Mouse (Mus musculus) midbrain, embryonic 13.5 days (tissue): ENCODE data around the gene Iqcg. TPM values are rescaled to one million over a fixed set of nuclear protein-coding genes. Genes with fewer than 3 reads are reported as not detected.

Experiments
- ATAC-seq: fragments of 200-750 bp; cut with Nextera tagmentation; 2 replicates; pipeline ENCODE4 v1.8.0; 2017; ENCODE audit warnings: mild to moderate bottlenecking, moderate TSS enrichment, moderate library complexity
- H3K27ac ChIP-seq: fragments of 300-500 bp; sonication (generic); 2 replicates; pipeline ENCODE4 v1.5.1; 2015; ENCODE audit warnings: inconsistent platforms, mild to moderate bottlenecking, moderate library complexity
- H3K27me3 ChIP-seq: fragments of 300-500 bp; sonication (generic); 2 replicates; pipeline ENCODE4 v1.6.1; 2015; ENCODE audit warnings: mild to moderate bottlenecking, inconsistent platforms
- H3K36me3 ChIP-seq: fragments of 300-500 bp; sonication (generic); 2 replicates; pipeline ENCODE4 v1.6.1; 2015; ENCODE audit warnings: mild to moderate bottlenecking, inconsistent platforms
- H3K4me1 ChIP-seq: fragments of 300-500 bp; sonication (generic); replicated peaks from 2 replicates; pipeline ENCODE4 v1.6.1; 2015; ENCODE audit warnings: inconsistent platforms
- H3K4me2 ChIP-seq: fragments of 300-500 bp; sonication (generic); replicated peaks from 2 replicates; pipeline ENCODE4 v1.6.1; 2015; ENCODE audit warnings: moderate library complexity, mild to moderate bottlenecking, inconsistent platforms
- H3K4me3 ChIP-seq: fragments of 300-500 bp; sonication (generic); replicated peaks from 2 replicates; pipeline ENCODE4 v1.5.1; 2015; ENCODE audit warnings: mild to moderate bottlenecking, inconsistent platforms
- H3K9ac ChIP-seq: fragments of 300-500 bp; sonication (generic); replicated peaks from 2 replicates; pipeline ENCODE4 v1.6.1; 2015; ENCODE audit warnings: mild to moderate bottlenecking, inconsistent platforms
- H3K9me3 ChIP-seq: fragments of 300-500 bp; sonication (generic); 2 replicates; pipeline ENCODE4 v1.6.1; 2016; ENCODE audit warnings: mild to moderate bottlenecking, inconsistent platforms
- WGBS: fragments of 180-500 bp; shearing (Covaris S2); methylation state at CpG from one replicate; pipeline ENCODE4 v1.1.7; 2015; 5-methylcytosine and 5-hydroxymethylcytosine counted together
- polyA plus RNA-seq: library from polyadenylated mRNA; unstranded; fragments of >200 nt; fragmentation: Nextera tagmentation; extraction: Ambion mirVana; gene quantifications from 2 replicates; pipeline ENCODE4 v1.2.1, GENCODE M21; 2015

The Iqcg gene
- polyA plus RNA-seq, 1 experiment from 2014 or later = 5.7 TPM

DNA sequence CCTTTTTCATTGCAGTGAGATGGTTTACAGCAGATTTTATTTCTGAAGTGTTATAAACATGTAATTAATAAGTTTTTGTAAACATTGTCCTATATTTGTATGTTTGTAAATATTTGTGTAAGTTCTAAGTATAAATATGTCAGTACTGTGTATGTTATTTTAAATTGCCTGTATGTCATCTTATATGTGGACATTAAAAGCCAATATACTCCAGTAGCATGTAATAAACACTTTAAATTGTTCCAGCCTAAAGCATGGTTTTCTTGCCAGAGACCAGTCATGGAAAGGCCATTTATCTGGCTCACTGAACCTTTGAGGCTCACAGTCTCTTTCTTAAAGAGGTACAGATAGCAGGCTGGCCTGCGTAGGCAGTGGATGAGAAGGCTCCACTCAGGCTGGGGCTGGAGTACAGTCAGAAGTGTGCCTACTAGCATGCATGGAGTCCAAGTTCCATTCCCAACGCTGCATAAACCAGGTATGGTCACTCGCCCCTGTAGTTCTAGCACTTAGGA is 40.6 kb downstream of the Iqcg start:
- no peak overlapping the region for H3K27ac ChIP-seq
- ATAC-seq = no peak
- 98% methylated on average over 3 of the region's 3 CpGs for WGBS
- no peak overlapping the region for H3K4me2 ChIP-seq
- no peaks in the 10 kb centered on the region for H3K27me3 ChIP-seq
- no peaks in the 10 kb centered on the region for H3K4me1 ChIP-seq
- H3K36me3 ChIP-seq = peaks cover 52% of the 10 kb centered on the region
- H3K9me3 ChIP-seq = no peaks in the 10 kb centered on the region
- H3K4me3 ChIP-seq = no peak overlapping the region
- H3K9ac ChIP-seq = no peak overlapping the region

DNA sequence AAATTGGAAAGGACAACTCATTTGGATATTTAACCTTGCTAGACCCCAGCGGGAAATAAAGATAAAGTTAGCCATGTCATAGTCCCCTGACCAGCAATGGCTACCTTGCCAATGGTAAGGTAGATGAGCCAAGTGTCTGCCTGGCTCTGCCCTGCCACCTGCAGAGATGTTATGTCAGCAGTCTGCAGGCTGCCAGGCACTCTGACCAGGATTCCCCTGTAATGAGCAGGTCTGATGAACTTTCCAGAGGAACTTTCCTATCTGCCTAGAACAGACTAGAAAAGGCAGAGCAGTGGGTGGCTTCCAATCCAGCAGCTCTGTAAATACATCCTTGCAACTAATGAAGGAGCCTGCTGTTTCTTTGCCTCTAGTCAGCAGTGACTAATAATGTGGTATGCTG is 41.1 kb downstream of the Iqcg start:
- no peak overlapping the region for H3K27ac ChIP-seq
- H3K4me3 ChIP-seq = no peak overlapping the region
- no peaks in the 10 kb centered on the region for H3K27me3 ChIP-seq
- H3K9me3 ChIP-seq = no peaks in the 10 kb centered on the region
- no peaks in the 10 kb centered on the region for H3K4me1 ChIP-seq
- peaks cover 57% of the 10 kb centered on the region for H3K36me3 ChIP-seq
- 93% methylated on average over 1 of the region's 1 CpGs for WGBS
- H3K4me2 ChIP-seq = no peak overlapping the region
- H3K9ac ChIP-seq = no peak overlapping the region
- no peak for ATAC-seq

DNA sequence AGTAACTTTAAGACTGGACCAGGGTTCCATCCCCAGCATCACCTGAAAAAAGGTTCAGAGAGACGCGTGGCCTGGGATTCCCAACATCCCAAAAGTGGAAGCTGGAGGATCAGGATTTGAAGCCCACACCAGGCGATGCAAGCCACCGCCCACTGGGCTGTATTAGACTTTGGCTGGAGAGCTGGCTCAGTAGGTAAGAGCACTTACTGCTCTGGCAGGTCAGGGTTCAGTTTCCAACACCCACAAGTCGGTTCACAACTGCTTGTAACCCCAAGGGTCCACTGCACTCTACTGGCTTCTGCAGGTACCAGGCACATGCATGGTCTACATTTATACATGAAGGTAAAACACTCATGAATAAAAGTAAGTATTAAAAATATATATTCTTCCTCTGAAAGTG is 42.2 kb downstream of the Iqcg start:
- no peaks in the 10 kb centered on the region for H3K9me3 ChIP-seq
- no peaks in the 10 kb centered on the region for H3K27me3 ChIP-seq
- no peak overlapping the region for H3K27ac ChIP-seq
- H3K4me1 ChIP-seq = no peaks in the 10 kb centered on the region
- WGBS = 94% methylated on average over 5 of the region's 5 CpGs
- H3K9ac ChIP-seq = no peak overlapping the region
- ATAC-seq = no peak
- no peak overlapping the region for H3K4me2 ChIP-seq
- no peak overlapping the region for H3K4me3 ChIP-seq
- peaks cover 69% of the 10 kb centered on the region for H3K36me3 ChIP-seq

DNA sequence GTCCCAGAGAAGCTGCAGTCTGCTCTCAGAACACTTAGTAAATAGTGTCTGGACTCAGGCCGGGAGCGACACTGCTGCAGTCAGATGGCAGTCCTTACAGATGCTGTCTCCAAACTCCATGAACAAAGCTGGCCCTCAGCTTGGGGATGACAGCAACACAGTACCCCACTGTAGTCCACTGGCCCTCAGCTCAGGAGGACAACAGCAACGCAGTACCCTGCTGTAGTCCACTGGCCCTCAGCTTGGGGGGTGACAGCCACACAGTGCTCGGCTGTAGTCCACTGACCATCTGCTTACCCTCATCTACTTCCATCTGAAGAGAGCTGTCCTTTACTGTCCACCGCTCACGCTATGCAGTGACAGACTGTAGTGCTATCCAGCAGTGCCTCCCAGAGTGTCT is 45.9 kb downstream of the Iqcg start:
- H3K36me3 ChIP-seq = peaks cover 80% of the 10 kb centered on the region

DNA sequence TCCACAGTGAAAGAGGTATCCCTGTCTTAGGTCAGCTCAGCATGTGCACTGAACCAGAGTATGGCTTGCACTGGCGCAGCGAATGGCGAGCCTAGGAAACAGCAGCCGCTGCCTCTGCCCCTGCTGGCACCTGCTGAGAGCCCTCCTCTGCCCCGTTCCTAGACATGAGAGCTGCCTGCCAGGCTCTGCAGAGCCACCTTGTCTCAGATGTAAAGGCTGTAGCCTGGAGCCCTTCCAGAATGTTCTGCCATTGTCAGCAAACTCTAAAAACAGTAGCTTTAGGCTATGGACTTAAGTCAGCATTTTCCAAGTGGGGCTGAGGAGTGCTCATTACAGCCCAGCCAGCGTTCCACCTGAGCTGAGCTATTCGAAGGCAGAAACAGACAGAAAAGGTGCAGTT is 48.6 kb downstream of the Iqcg start:
- no peak for ATAC-seq
- WGBS = 80% methylated on average over 7 of the region's 7 CpGs
- no peaks in the 10 kb centered on the region for H3K9me3 ChIP-seq
- no peak overlapping the region for H3K4me3 ChIP-seq
- no peaks in the 10 kb centered on the region for H3K27me3 ChIP-seq
- no peak overlapping the region for H3K9ac ChIP-seq
- no peaks in the 10 kb centered on the region for H3K4me1 ChIP-seq
- no peak overlapping the region for H3K4me2 ChIP-seq
- H3K36me3 ChIP-seq = peaks cover 59% of the 10 kb centered on the region
- no peak overlapping the region for H3K27ac ChIP-seq

More for the DNA sequence above, 45.9 kb downstream of the Iqcg start:
- no peak for ATAC-seq
- Histone ChIP-seq H3K4me2 (no peak overlapping the region), H3K4me1 (no peaks in the 10 kb centered on the region), H3K27me3 (no peaks in the 10 kb centered on the region), H3K4me3 (no peak overlapping the region), H3K9me3 (no peaks in the 10 kb centered on the region), H3K27ac (no peak overlapping the region), H3K9ac (no peak overlapping the region)
- WGBS = 95% methylated on average over 6 of the region's 6 CpGs

DNA sequence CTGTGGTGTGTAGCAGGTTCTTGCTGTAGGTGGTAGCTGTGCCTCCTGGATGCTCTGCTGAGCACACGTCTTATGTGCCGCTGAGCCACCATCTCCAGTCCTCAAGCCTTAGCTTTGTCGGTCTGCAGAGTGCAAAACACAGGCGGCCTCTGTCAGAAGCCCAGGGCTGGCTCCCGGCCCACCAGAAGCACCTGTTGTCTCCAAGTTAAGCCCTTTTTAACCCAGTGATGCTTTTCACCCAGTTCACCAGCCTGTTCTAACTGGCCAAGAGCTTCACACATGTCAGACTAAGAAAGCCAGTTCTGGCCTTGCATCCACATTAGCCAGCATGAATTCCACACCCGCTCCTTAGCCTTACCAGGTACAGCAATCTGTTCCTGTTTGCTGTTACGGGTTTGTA is 49.1 kb downstream of the Iqcg start:
- 91% methylated on average over 7 of the region's 7 CpGs for WGBS
- H3K9me3 ChIP-seq = no peaks in the 10 kb centered on the region
- no peak overlapping the region for H3K9ac ChIP-seq
- no peaks in the 10 kb centered on the region for H3K4me1 ChIP-seq
- H3K36me3 ChIP-seq = peaks cover 58% of the 10 kb centered on the region
- no peak overlapping the region for H3K27ac ChIP-seq
- no peak overlapping the region for H3K4me2 ChIP-seq
- ATAC-seq = no peak
- H3K27me3 ChIP-seq = no peaks in the 10 kb centered on the region
- no peak overlapping the region for H3K4me3 ChIP-seq

DNA sequence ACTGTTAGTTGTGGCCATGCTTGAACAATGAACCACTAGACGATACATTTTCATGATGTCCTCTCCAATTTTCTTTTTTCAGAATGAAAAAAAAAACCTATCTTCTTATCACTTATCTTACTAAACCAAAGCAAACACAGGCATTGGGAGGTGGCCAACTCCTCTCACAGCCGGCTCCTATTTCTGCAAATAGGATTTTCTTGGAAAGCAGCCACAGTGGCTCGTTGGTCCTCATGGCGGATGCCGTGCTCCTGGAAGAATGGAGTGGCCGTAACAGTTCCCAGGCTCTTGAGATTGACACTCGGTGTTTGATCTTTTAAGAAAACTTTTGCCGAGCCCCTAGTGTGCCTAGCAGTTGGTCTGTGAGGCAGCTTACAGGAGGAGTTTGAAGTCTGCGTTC is 50.8 kb downstream of the Iqcg start:
- Histone ChIP-seq H3K4me1 (no peaks in the 10 kb centered on the region), H3K36me3 (peaks cover 65% of the 10 kb centered on the region), H3K9ac (no peak overlapping the region), H3K27ac (no peak overlapping the region), H3K4me2 (no peak overlapping the region), H3K4me3 (no peak overlapping the region), H3K9me3 (no peaks in the 10 kb centered on the region), H3K27me3 (no peaks in the 10 kb centered on the region)
- WGBS = 51% methylated on average over 9 of the region's 9 CpGs
- no peak for ATAC-seq

DNA sequence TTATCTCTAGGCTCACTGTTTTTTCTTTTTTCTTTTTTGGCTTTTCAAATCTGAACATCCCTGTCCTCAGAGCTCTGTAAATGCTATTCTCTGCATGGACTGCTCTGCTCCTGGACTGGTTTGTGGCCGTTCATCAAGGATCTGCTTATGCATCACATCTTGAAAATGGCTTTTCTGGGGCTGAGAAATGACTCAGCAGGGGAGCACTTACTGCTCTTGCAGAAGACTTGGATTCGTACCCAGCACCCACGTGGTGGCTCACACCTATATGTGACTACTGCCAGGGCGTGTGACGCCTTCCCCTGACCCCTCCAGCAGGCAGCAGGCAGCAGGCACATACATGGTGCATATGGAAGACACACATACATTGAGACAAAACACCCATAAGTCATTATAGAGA is 63.9 kb downstream of the Iqcg start:
- no peak for ATAC-seq
- Histone ChIP-seq H3K9me3 (no peaks in the 10 kb centered on the region), H3K27me3 (no peaks in the 10 kb centered on the region), H3K4me2 (no peak overlapping the region), H3K4me3 (no peak overlapping the region), H3K4me1 (no peaks in the 10 kb centered on the region), H3K9ac (no peak overlapping the region), H3K27ac (no peak overlapping the region), H3K36me3 (peaks cover 65% of the 10 kb centered on the region)
- WGBS = 92% methylated on average over 5 of the region's 5 CpGs

DNA sequence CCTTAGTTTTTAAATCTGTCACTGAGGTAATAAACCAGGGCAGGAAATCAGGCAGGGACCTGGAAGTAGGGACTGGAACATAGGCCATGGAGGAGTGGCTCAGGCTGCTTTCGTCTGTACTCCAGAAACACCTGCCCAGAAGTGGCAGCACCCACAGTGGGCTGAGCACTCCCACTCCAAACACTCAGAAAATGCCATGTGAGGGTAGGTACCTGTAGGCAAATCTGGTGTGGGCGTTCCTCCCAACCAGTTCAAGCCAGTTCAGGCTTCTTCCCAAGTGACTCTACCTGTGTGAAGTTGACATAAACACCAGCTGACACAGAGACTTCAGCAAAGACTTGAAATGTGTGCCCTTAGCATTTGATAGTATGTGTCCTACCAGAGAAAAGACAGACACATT is 71.4 kb downstream of the Iqcg start:
- H3K4me1 ChIP-seq = no peaks in the 10 kb centered on the region
- no peak overlapping the region for H3K4me2 ChIP-seq
- peaks cover 52% of the 10 kb centered on the region for H3K36me3 ChIP-seq
- no peaks in the 10 kb centered on the region for H3K9me3 ChIP-seq
- H3K9ac ChIP-seq = no peak overlapping the region
- no peak for ATAC-seq
- no peak overlapping the region for H3K27ac ChIP-seq
- WGBS = 96% methylated on average over 2 of the region's 2 CpGs
- H3K27me3 ChIP-seq = no peaks in the 10 kb centered on the region
- H3K4me3 ChIP-seq = no peak overlapping the region

DNA sequence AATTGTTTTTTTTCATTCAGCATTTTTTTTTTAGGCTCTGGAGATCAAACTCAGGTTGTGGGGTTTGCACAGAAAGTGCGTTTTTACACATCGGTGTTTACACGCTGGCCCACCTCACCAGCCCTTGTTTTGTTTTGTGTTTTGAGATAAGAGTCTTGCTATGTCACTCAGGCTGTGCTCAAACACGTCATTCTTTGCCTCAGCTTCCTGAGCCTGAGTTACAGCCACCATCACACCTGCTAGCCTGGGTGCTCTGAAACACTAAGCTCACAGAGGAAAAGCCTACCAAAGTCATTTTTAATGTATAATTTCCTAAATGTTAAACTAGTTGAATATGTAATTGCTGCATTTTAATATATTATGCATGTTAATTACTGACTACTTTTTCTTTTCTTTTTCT is 74.6 kb downstream of the Iqcg start:
- no peaks in the 10 kb centered on the region for H3K27me3 ChIP-seq
- 91% methylated on average over 4 of the region's 4 CpGs for whole genome bisulfite sequencing
- no peak for ATAC-seq
- H3K9ac ChIP-seq = no peak overlapping the region
- no peak overlapping the region for H3K27ac ChIP-seq
- no peak overlapping the region for H3K4me3 ChIP-seq
- H3K9me3 ChIP-seq = no peaks in the 10 kb centered on the region
- no peak overlapping the region for H3K4me2 ChIP-seq
- H3K36me3 ChIP-seq = peaks cover 42% of the 10 kb centered on the region
- no peaks in the 10 kb centered on the region for H3K4me1 ChIP-seq

DNA sequence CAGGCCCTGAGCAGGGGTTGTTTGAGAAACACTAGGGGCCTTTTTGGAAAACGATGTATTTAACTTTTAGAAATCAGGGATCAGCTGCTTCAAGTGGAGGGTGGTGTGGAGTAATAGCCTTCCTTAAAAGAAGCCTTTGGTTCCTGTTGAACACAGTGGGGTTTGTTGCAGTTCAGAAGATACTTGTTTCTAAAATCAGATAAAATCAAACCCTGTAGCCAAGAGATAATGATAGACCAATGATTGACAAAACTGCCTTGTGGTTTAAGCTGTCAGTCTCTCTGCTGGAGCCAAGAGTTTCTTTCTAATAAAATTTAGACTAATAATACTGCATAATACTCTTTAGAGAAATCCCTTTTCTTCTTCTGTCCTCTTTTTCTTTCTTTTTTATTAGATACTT is 75.8 kb downstream of the Iqcg start:
- WGBS = 77% methylated on average over 1 of the region's 1 CpGs
- Histone ChIP-seq H3K27ac (no peak overlapping the region), H3K4me3 (no peak overlapping the region), H3K4me2 (no peak overlapping the region), H3K9me3 (no peaks in the 10 kb centered on the region), H3K4me1 (no peaks in the 10 kb centered on the region), H3K36me3 (peaks cover 49% of the 10 kb centered on the region), H3K27me3 (no peaks in the 10 kb centered on the region), H3K9ac (no peak overlapping the region)
- no peak for ATAC-seq

DNA sequence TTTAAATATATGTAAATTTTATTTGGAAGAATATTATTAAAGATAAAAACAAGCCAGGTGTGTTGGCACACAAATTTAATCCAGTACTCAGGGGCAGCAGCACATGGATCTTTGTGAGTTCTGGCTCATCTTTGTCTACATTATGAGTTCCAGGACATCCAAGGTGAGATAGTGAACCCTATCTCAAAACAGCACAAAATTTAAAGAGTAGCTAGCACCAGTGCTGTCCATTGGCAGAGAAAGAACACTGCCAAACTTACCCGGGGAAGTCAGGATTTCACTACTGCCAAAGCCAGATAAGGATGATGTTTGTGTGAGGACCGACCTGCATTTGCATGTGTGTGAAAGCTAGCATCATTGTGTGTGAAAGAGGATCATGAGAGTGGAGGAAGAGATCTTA is 83.0 kb downstream of the Iqcg start:
- Histone ChIP-seq H3K9ac (no peak overlapping the region), H3K4me2 (no peak overlapping the region), H3K9me3 (no peaks in the 10 kb centered on the region), H3K27me3 (no peaks in the 10 kb centered on the region), H3K36me3 (peaks cover 42% of the 10 kb centered on the region), H3K27ac (no peak overlapping the region), H3K4me1 (no peaks in the 10 kb centered on the region), H3K4me3 (no peak overlapping the region)
- no peak for ATAC-seq
- WGBS = 88% methylated on average over 2 of the region's 2 CpGs

DNA sequence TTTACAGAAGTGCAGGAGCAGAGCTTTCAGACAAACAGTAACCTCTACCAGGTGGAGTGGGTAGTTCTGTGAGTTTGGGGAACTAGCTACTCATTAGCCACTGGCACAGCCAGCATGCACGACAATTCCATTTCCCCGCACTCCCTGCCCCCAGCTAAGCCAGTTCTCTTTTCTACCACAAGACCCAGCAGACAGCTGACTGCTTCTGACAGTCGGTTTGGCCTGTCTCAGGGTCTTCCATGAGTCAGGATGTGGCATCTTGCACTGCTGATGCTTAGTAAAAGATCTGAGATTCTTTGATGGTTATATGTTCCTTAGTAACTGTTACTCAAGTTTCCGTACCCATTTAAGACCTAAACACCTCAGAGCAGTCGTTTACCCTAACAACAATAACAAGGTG is 83.5 kb downstream of the Iqcg start:
- H3K9me3 ChIP-seq = no peaks in the 10 kb centered on the region
- H3K4me3 ChIP-seq = no peak overlapping the region
- H3K4me2 ChIP-seq = no peak overlapping the region
- no peaks in the 10 kb centered on the region for H3K27me3 ChIP-seq
- ATAC-seq = no peak
- H3K4me1 ChIP-seq = no peaks in the 10 kb centered on the region
- peaks cover 41% of the 10 kb centered on the region for H3K36me3 ChIP-seq
- H3K27ac ChIP-seq = no peak overlapping the region
- H3K9ac ChIP-seq = no peak overlapping the region
- 79% methylated on average over 5 of the region's 5 CpGs for WGBS
